In genomic region chr3:52785595-52785994, GRCm38 (mm10) we compare ENCODE assay signal across 29 mouse cellular contexts.
DNase-seq lines count a peak whose midpoint lies in the region; ATAC-seq lines count a peak whose summit lies in the region.
"Had no signal": no experiment of that assay in that cellular context is flagged by ENCODE, and none has a peak within 500 bp of the region (broad histone marks: within the 10 kb centered on the region; RNA-seq: fewer than 3 reads in every experiment).

No protein-coding gene starts in this region.

- H3K27ac ChIP-seq in liver, embryonic 13.5 days = no peak overlapping the region
- no peak overlapping the region for H3K27ac ChIP-seq in liver, embryonic 12.5 days
- no peak overlapping the region for H3K27ac ChIP-seq in liver, embryonic 15.5 days (replicated peaks)
- no peak overlapping the region for H3K27ac ChIP-seq in liver, embryonic 11.5 days (ENCODE audit: low read depth, low read length)
- H3K27ac ChIP-seq in midbrain, embryonic 11.5 days (ENCODE audit: low read depth, low read length) = no peak overlapping the region
- no peak overlapping the region for H3K27ac ChIP-seq in midbrain, embryonic 13.5 days
- H3K27ac ChIP-seq: embryonic facial prominence, embryonic 10.5 days; embryonic facial prominence, embryonic 12.5 days; forebrain, embryonic 13.5 days; forebrain, embryonic 15.5 days had no signal

- peak; percentile 58; the same call in 1 of the 2 replicates for ATAC-seq in liver, embryonic 13.5 days (ENCODE audit: low read depth)
- ATAC-seq in liver, embryonic 12.5 days = no peak; the same call in 1 of the 2 replicates
- ATAC-seq in liver, embryonic 15.5 days (ENCODE audit: insufficient read depth) = peak; percentile 67
- no peak; the same call in 1 of the 2 replicates for ATAC-seq in liver, embryonic 11.5 days (replicated peaks; ENCODE audit: low FRiP score)
- no peak for ATAC-seq in midbrain, embryonic 11.5 days (ENCODE audit: low FRiP score)
- ATAC-seq in midbrain, embryonic 13.5 days = no peak
- peak; percentile 34; the same call in 1 of the 2 replicates for ATAC-seq in megakaryocyte-erythroid progenitor cell, adult 5-6 weeks (replicated peaks; ENCODE audit: low FRiP score, low TSS enrichment, poor library complexity, severe bottlenecking)
- ATAC-seq: activated CD4-positive, CD25-positive, alpha-beta regulatory T cell, adult 4 months; CD4-positive, CD25-positive, alpha-beta regulatory T cell, adult 4 months; forebrain, embryonic 13.5 days; forebrain, embryonic 15.5 days; forebrain, postnatal 0 days; Patski had no signal

- no peak overlapping the region for H3K4me2 ChIP-seq in liver, embryonic 13.5 days
- H3K4me2 ChIP-seq in liver, embryonic 12.5 days = no peak overlapping the region
- H3K4me2 ChIP-seq in liver, embryonic 15.5 days = no peak overlapping the region
- no peak overlapping the region for H3K4me2 ChIP-seq in liver, embryonic 11.5 days
- H3K4me2 ChIP-seq in midbrain, embryonic 11.5 days = no peak overlapping the region
- no peak overlapping the region for H3K4me2 ChIP-seq in midbrain, embryonic 13.5 days (replicated peaks)
- H3K4me2 ChIP-seq: embryonic facial prominence, embryonic 12.5 days; forebrain, embryonic 13.5 days; forebrain, embryonic 15.5 days had no signal

- H3K27me3 ChIP-seq in liver, embryonic 13.5 days = no peaks in the 10 kb centered on the region
- no peaks in the 10 kb centered on the region for H3K27me3 ChIP-seq in liver, embryonic 12.5 days (replicated peaks)
- H3K27me3 ChIP-seq in liver, embryonic 15.5 days = no peaks in the 10 kb centered on the region
- no peaks in the 10 kb centered on the region for H3K27me3 ChIP-seq in liver, embryonic 11.5 days (replicated peaks; ENCODE audit: control insufficient read depth, insufficient read depth, low read length)
- no peaks in the 10 kb centered on the region for H3K27me3 ChIP-seq in midbrain, embryonic 11.5 days (ENCODE audit: control insufficient read depth, insufficient read depth, low read length)
- no peaks in the 10 kb centered on the region for H3K27me3 ChIP-seq in midbrain, embryonic 13.5 days
- H3K27me3 ChIP-seq: CH12.LX; embryonic facial prominence, embryonic 12.5 days; forebrain, embryonic 13.5 days; forebrain, embryonic 15.5 days had no signal

- no peak for DNase-seq in liver, embryonic 13.5 days
- no peak for DNase-seq in liver, embryonic 11.5 days (ENCODE audit: low spot score)
- DNase-seq in midbrain, embryonic 11.5 days (ENCODE audit: low spot score, missing footprints) = peak; percentile 37
- DNase-seq in adrenal gland, adult 2 months = no peak
- DNase-seq: adrenal gland, postnatal 10 days; adrenal gland, postnatal 25 days; B cell, adult 2 months; cerebellum, adult 11 months; cerebellum, adult 18-20 months; cerebellum, adult 8-10 months; cerebellum, adult 9-11 months; cerebellum, postnatal 14 days; cerebellum, postnatal 36 days; embryo, embryonic 11 days; forebrain, postnatal 0 days had no signal

- peaks cover 21% of the 10 kb centered on the region for H3K4me1 ChIP-seq in liver, embryonic 13.5 days (replicated peaks)
- peaks cover 15% of the 10 kb centered on the region for H3K4me1 ChIP-seq in liver, embryonic 12.5 days
- H3K4me1 ChIP-seq in liver, embryonic 15.5 days (replicated peaks) = peaks cover 16% of the 10 kb centered on the region; the same call in 1 of the 2 replicates
- H3K4me1 ChIP-seq in liver, embryonic 11.5 days (replicated peaks; ENCODE audit: control insufficient read depth, insufficient read depth, low read length) = no peaks in the 10 kb centered on the region
- H3K4me1 ChIP-seq in midbrain, embryonic 11.5 days (ENCODE audit: control insufficient read depth, insufficient read depth, low read length) = no peaks in the 10 kb centered on the region
- H3K4me1 ChIP-seq in midbrain, embryonic 13.5 days (replicated peaks) = no peaks in the 10 kb centered on the region
- H3K4me1 ChIP-seq: embryonic facial prominence, embryonic 10.5 days; embryonic facial prominence, embryonic 12.5 days had no signal

- H3K9ac ChIP-seq in liver, embryonic 13.5 days = no peak overlapping the region
- no peak overlapping the region for H3K9ac ChIP-seq in liver, embryonic 12.5 days
- H3K9ac ChIP-seq in liver, embryonic 15.5 days = no peak overlapping the region
- no peak overlapping the region for H3K9ac ChIP-seq in liver, embryonic 11.5 days (ENCODE audit: low read depth, low read length)
- H3K9ac ChIP-seq in midbrain, embryonic 11.5 days (ENCODE audit: low read length) = no peak overlapping the region
- H3K9ac ChIP-seq in midbrain, embryonic 13.5 days (replicated peaks) = no peak overlapping the region
- H3K9ac ChIP-seq: embryonic facial prominence, embryonic 12.5 days; forebrain, embryonic 13.5 days; forebrain, embryonic 15.5 days; forebrain, postnatal 0 days had no signal

- no peak overlapping the region for H3K4me3 ChIP-seq in liver, embryonic 13.5 days (replicated peaks)
- H3K4me3 ChIP-seq in liver, embryonic 12.5 days = no peak overlapping the region
- no peak overlapping the region for H3K4me3 ChIP-seq in liver, embryonic 15.5 days (replicated peaks)
- no peak overlapping the region for H3K4me3 ChIP-seq in liver, embryonic 11.5 days (ENCODE audit: low read depth, low read length)
- no peak overlapping the region for H3K4me3 ChIP-seq in midbrain, embryonic 11.5 days (ENCODE audit: low read depth, low read length)
- H3K4me3 ChIP-seq in midbrain, embryonic 13.5 days (replicated peaks) = no peak overlapping the region
- H3K4me3 ChIP-seq: embryonic facial prominence, embryonic 10.5 days; embryonic facial prominence, embryonic 12.5 days; erythroblast, embryonic 14.5 days; forebrain, embryonic 13.5 days; forebrain, embryonic 15.5 days had no signal

- H3K9me3 ChIP-seq in liver, embryonic 13.5 days (replicated peaks) = no peaks in the 10 kb centered on the region
- no peaks in the 10 kb centered on the region for H3K9me3 ChIP-seq in liver, embryonic 12.5 days (replicated peaks)
- no peaks in the 10 kb centered on the region for H3K9me3 ChIP-seq in liver, embryonic 15.5 days (replicated peaks)
- no peaks in the 10 kb centered on the region for H3K9me3 ChIP-seq in liver, embryonic 11.5 days (ENCODE audit: control insufficient read depth, low read length)
- no peaks in the 10 kb centered on the region for H3K9me3 ChIP-seq in midbrain, embryonic 11.5 days (ENCODE audit: control insufficient read depth, low read length)
- H3K9me3 ChIP-seq in midbrain, embryonic 13.5 days = no peaks in the 10 kb centered on the region
- H3K9me3 ChIP-seq: embryonic facial prominence, embryonic 10.5 days; embryonic facial prominence, embryonic 12.5 days; forebrain, embryonic 13.5 days; forebrain, embryonic 15.5 days had no signal

- WGBS in liver, embryonic 13.5 days (ENCODE audit: insufficient replicate concordance) = 11% methylated on average over 1 of the region's 1 CpGs
- 23% methylated on average over 1 of the region's 1 CpGs for WGBS in liver, embryonic 12.5 days (ENCODE audit: insufficient replicate concordance)
- 14% methylated on average over 1 of the region's 1 CpGs for WGBS in liver, embryonic 15.5 days (ENCODE audit: insufficient replicate concordance)
- WGBS in liver, embryonic 11.5 days = 50% methylated on average over 1 of the region's 1 CpGs
- WGBS in midbrain, embryonic 11.5 days = 54% methylated on average over 1 of the region's 1 CpGs
- WGBS in midbrain, embryonic 13.5 days = 60% methylated on average over 1 of the region's 1 CpGs

- H3K36me3 ChIP-seq in liver, embryonic 13.5 days = no peaks in the 10 kb centered on the region
- H3K36me3 ChIP-seq in liver, embryonic 12.5 days = no peaks in the 10 kb centered on the region
- no peaks in the 10 kb centered on the region for H3K36me3 ChIP-seq in liver, embryonic 15.5 days (replicated peaks)
- H3K36me3 ChIP-seq in liver, embryonic 11.5 days (ENCODE audit: control insufficient read depth, insufficient read depth, low read length) = no peaks in the 10 kb centered on the region
- no peaks in the 10 kb centered on the region for H3K36me3 ChIP-seq in midbrain, embryonic 11.5 days (ENCODE audit: control insufficient read depth, insufficient read depth, low read length)
- H3K36me3 ChIP-seq in midbrain, embryonic 13.5 days = no peaks in the 10 kb centered on the region
- H3K36me3 ChIP-seq: embryonic facial prominence, embryonic 10.5 days; embryonic facial prominence, embryonic 12.5 days; forebrain, embryonic 15.5 days; G1E had no signal

Comparison
In these comparisons a context has a peak if more than half of its experiments do, and no peak if none do; other contexts are left out.
1. ATAC-seq: peak in liver, embryonic 13.5 days (single experiment), liver, embryonic 15.5 days (single experiment) and megakaryocyte-erythroid progenitor cell, adult 5-6 weeks (single experiment); none in liver, embryonic 12.5 days (single experiment), liver, embryonic 11.5 days (single experiment), midbrain, embryonic 11.5 days (single experiment) and midbrain, embryonic 13.5 days (single experiment).